Mouse (Mus musculus) midbrain, embryonic 12.5 days (tissue): ENCODE measurements at regions not wholly inside any gene's neighbourhood (a gene's known extent, or its start where the extent isn't known, plus 50 kb on each side); places are given as distances from the start of the nearest gene placed in this dataset.
A peak's percentile ranks its signal among the peaks of the same experiment; 100 is the strongest.
"Not testable (repeated sequence)": the region's sequence is repeated elsewhere in the genome, so short reads cannot be mapped to it uniquely, and the experiment has no call there.

Source experiments
- ATAC-seq: fragments of 200-750 bp; cut with Nextera tagmentation; 2 replicates; pipeline ENCODE4 v1.8.0; 2017; ENCODE audit warnings: low read depth, moderate TSS enrichment, moderate library complexity; ENCODE audit not compliant: low FRiP score
- H3K27ac ChIP-seq: fragments of 300-500 bp; sonication (generic); replicated peaks from 2 replicates; pipeline ENCODE4 v1.5.1; 2016; ENCODE audit warnings: mild to moderate bottlenecking
- H3K27me3 ChIP-seq: fragments of 300-500 bp; sonication (generic); 2 replicates; pipeline ENCODE4 v1.6.1; 2016; ENCODE audit warnings: mild to moderate bottlenecking
- H3K36me3 ChIP-seq: fragments of 300-500 bp; sonication (generic); 2 replicates; pipeline ENCODE4 v1.6.1; 2016
- H3K4me1 ChIP-seq: fragments of 300-500 bp; sonication (generic); 2 replicates; pipeline ENCODE4 v1.6.1; 2016
- H3K4me2 ChIP-seq: fragments of 300-500 bp; sonication (generic); replicated peaks from 2 replicates; pipeline ENCODE4 v1.6.1; 2016; ENCODE audit warnings: mild to moderate bottlenecking, moderate library complexity
- H3K4me3 ChIP-seq: fragments of 300-500 bp; sonication (generic); 2 replicates; pipeline ENCODE4 v1.5.1; 2016; ENCODE audit warnings: mild to moderate bottlenecking
- H3K9ac ChIP-seq: fragments of 300-500 bp; sonication (generic); replicated peaks from 2 replicates; pipeline ENCODE4 v1.6.1; 2016; ENCODE audit warnings: mild to moderate bottlenecking, moderate library complexity
- H3K9me3 ChIP-seq: fragments of 300-500 bp; sonication (generic); 2 replicates; pipeline ENCODE4 v1.6.1; 2016; ENCODE audit warnings: mild to moderate bottlenecking
- WGBS: fragments of 180-500 bp; shearing (Covaris S2); methylation state at CpG from one replicate; pipeline ENCODE4 v1.1.7; 2016; 5-methylcytosine and 5-hydroxymethylcytosine counted together

DNA sequence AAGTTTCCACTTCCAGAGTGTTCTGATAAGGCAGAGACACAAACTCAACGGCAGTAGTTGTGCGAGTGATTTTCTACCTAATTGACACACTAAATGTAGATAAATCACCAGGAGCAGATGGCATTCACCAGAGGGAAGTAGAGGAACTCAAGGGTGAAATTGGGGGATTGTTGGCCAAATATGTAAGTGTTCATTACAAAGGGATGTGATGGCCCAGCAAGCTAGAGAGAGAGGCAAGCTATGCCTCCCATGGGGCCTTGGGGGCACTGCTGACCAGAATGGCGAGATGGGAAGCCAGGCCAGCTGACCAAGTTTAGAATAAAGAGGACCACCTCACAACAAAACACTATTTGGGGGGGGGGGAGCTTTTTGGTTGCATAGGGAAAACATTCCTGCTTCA is 136.5 kb upstream of the Mocs1 start:
- 82% methylated on average over 3 of the region's 3 CpGs for WGBS
- ATAC-seq, result no peak
- H3K36me3 ChIP-seq, result no peaks in the 10 kb centered on the region
- no peak overlapping the region for H3K27ac ChIP-seq
- H3K27me3 ChIP-seq, result no peaks in the 10 kb centered on the region
- H3K4me1 ChIP-seq, result no peaks in the 10 kb centered on the region
- no peaks in the 10 kb centered on the region for H3K9me3 ChIP-seq
- no peak overlapping the region for H3K9ac ChIP-seq
- H3K4me3 ChIP-seq, result no peak overlapping the region
- H3K4me2 ChIP-seq, result no peak overlapping the region

DNA sequence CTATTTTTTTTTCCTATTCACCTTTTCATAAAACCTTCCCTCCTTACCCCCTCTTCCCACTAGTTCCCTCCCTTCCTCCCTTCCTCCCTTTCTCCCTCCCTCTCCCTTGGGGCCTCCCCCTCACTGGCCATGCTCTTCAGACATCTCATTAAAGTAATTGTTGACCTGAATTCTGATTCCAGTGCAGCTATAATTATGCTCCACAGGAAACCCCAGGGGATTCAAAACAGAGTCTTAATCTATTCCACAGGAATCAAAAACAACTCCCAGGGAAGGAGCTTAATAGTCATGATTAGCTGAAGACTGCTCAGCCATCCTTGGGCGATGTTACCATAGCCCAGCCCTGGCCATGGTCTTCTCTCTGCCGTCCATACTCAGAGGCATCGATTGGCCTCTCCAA is 123.7 kb upstream of the Mocs1 start:
- WGBS, result 72% methylated on average over 3 of the region's 3 CpGs
- Histone ChIP-seq H3K4me2 (no peak overlapping the region), H3K36me3 (no peaks in the 10 kb centered on the region)

DNA sequence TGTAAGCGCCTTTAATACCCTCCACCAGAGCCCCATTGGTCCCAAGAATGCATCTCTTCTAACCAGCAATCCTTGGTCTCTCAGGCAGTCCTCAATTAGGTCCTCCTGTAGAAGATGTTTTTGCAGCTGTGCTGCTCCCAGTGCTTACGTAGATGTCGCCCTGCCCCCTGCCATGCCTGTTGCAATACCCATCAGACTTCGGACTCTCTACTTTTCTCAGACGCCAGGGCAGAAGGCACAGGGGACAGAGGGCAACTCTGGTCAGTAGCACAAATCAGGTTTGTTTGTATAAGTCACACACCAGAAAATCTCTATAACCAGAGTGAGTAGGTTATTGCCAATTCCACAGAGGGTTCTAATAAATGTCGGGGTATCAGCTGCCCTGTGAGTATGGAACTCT is 123.0 kb upstream of the Mocs1 start:
- H3K4me2 ChIP-seq, result no peak overlapping the region
- peaks cover 4% of the 10 kb centered on the region; the same call in 1 of the 2 replicates for H3K4me1 ChIP-seq
- H3K9me3 ChIP-seq, result no peaks in the 10 kb centered on the region
- no peaks in the 10 kb centered on the region for H3K36me3 ChIP-seq
- WGBS, result 83% methylated on average over 6 of the region's 6 CpGs
- H3K27me3 ChIP-seq, result no peaks in the 10 kb centered on the region
- H3K27ac ChIP-seq, result no peak overlapping the region
- H3K9ac ChIP-seq, result no peak overlapping the region
- ATAC-seq, result no peak
- no peak overlapping the region for H3K4me3 ChIP-seq

More for the DNA sequence above, 123.7 kb upstream of the Mocs1 start:
- Histone ChIP-seq H3K9ac (no peak overlapping the region), H3K27ac (no peak overlapping the region), H3K9me3 (no peaks in the 10 kb centered on the region), H3K27me3 (no peaks in the 10 kb centered on the region), H3K4me3 (no peak overlapping the region), H3K4me1 (peaks cover 4% of the 10 kb centered on the region; the same call in 1 of the 2 replicates)
- ATAC-seq, result peak; percentile 28; the same call in 1 of the 2 replicates

DNA sequence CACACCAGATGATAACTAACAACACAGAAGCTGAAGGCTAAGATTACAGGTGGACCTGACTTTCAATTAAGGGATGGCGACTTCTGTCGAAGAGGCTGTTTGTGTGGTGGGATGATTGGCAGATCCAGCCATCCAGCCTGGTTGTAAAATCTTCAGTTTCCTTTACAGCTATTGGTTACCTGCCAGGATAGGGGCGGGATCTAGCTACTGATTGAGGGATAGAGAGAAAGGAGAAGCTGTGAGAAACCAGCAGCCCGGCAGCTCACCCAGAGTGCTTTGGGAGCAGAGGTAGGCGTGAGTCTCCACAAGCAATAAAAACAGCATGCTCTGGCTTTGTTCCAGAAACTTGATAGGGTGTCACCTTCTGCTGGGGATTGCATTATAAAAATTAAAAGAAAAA is 119.1 kb upstream of the Mocs1 start:
- peak; percentile 89 for ATAC-seq
- Histone ChIP-seq H3K9me3 (no peaks in the 10 kb centered on the region), H3K4me3 (no peak overlapping the region), H3K4me2 (peak overlapping the region; percentile 27; the same call in 1 of the 2 replicates), H3K9ac (no peak overlapping the region), H3K27ac (no peak overlapping the region), H3K36me3 (no peaks in the 10 kb centered on the region), H3K27me3 (no peaks in the 10 kb centered on the region), H3K4me1 (no peaks in the 10 kb centered on the region)
- 33% methylated on average over 5 of the region's 5 CpGs for WGBS

DNA sequence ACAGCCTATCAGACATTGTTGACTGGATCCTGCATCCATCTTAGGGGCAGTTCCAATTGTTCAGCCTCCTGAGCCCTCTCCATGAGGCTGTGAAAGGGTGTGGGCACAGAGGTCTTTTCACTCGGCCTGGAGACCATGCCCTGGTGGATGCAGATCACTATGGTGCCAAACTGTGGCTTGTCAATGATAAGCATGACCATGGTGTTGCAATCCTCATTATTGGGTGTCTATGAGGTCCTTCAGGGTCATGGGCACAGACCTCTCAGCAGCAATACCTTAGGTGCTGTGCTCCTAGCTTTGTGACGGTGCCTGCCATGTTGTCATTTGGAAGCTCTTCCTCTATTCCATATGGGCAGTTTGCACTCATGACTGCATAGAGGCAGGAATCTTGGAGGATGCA is 114.0 kb upstream of the Mocs1 start:
- Histone ChIP-seq H3K9ac (no peak overlapping the region), H3K4me1 (no peaks in the 10 kb centered on the region), H3K4me3 (no peak overlapping the region), H3K4me2 (no peak overlapping the region), H3K9me3 (no peaks in the 10 kb centered on the region), H3K27me3 (no peaks in the 10 kb centered on the region), H3K36me3 (no peaks in the 10 kb centered on the region), H3K27ac (no peak overlapping the region)
- WGBS, result 89% methylated on average over 2 of the region's 2 CpGs
- no peak for ATAC-seq

DNA sequence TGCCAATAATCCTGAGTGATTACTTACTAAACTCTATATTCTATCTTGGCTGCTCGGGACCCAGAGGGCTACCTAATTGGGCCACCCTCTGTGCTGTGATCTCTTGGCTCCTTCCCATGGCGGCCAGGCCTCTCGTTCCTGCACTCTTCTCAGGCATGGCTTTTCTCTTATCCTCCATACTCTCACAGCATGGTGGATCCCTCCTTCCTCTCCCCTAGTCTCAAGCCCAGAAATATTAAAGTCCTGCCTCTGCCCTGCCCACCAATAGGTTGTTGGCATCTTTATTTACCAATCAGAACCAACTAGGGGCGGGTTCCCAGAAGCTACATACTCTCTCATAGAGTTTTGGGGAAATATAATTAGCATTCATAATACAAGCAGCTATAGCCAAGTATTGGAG is 100.6 kb upstream of the Mocs1 start:
- no peak for ATAC-seq
- Histone ChIP-seq H3K36me3 (no peaks in the 10 kb centered on the region), H3K4me2 (no peak overlapping the region), H3K27me3 (no peaks in the 10 kb centered on the region), H3K9ac (no peak overlapping the region), H3K27ac (no peak overlapping the region), H3K4me3 (no peak overlapping the region), H3K9me3 (no peaks in the 10 kb centered on the region), H3K4me1 (no peaks in the 10 kb centered on the region)
- WGBS, result 47% methylated on average over 4 of the region's 4 CpGs

DNA sequence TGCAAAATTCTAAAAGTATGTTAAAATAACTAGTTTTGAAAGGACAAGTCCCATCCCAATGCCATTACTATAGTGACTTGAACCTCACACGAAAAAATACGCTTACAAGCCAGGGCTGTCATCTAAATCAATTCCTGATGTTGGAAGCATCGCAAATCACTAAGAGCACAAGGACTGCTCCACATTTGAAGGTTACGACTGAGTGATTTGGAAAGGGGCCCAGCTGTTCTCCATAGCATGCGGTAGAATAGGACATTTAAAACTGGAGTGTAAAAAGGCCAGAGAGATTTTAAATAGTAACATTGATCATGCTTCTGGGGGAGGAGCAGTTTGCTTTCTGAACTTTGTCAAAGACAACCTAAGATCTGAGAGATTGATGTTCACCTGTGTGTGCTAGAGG is 92.8 kb upstream of the Mocs1 start:
- 90% methylated on average over 5 of the region's 5 CpGs for WGBS
- Histone ChIP-seq H3K36me3 (no peaks in the 10 kb centered on the region), H3K27me3 (no peaks in the 10 kb centered on the region), H3K9me3 (no peaks in the 10 kb centered on the region), H3K4me2 (no peak overlapping the region), H3K9ac (no peak overlapping the region), H3K4me1 (no peaks in the 10 kb centered on the region), H3K27ac (no peak overlapping the region), H3K4me3 (no peak overlapping the region)
- no peak for ATAC-seq

DNA sequence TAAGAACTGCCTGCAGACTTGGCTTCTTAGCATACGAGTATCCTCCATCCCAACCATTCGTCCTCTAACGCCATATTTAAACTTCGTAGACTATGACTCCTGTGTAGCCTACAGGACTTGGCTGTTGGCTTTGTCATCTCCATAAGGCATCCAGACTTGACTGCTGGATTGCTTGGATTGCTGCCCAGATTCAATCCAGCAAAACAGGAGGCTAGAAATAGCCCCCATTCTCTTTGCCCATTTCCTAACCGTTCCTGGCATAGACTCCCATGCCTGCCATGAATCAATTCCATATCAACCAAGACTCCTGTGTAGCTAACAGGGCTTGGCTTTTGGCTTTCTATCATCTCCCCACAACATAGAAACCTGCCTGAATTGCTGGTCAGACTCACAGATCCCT is 90.3 kb upstream of the Mocs1 start:
- H3K9ac ChIP-seq, result no peak overlapping the region
- H3K27me3 ChIP-seq, result no peaks in the 10 kb centered on the region
- no peak overlapping the region for H3K27ac ChIP-seq
- no peak overlapping the region for H3K4me2 ChIP-seq
- no peak overlapping the region for H3K4me3 ChIP-seq
- no peaks in the 10 kb centered on the region for H3K4me1 ChIP-seq
- H3K9me3 ChIP-seq, result no peaks in the 10 kb centered on the region
- ATAC-seq, result no peak
- H3K36me3 ChIP-seq, result no peaks in the 10 kb centered on the region
- 97% methylated on average over 5 of the region's 5 CpGs for WGBS

DNA sequence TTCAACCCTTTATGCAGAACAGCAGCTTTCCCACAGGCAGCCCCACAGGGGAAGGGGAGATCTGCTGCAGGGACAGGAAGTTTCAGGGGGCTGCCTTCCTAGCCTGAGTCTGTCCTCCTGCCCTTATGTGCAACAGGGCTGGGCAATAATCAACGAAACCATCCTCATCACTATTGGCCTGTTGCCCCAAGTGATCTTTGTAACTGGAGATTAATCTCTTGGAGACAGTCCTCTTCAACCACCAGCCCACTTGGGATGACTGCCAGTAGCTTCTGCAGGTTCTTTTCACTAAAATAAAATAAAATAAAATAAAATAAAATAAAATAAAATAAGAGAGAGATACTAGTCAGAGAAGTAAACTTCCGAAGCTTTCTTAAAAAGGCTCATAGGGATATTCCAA is 85.5 kb upstream of the Mocs1 start:
- no peak for ATAC-seq
- Histone ChIP-seq H3K4me1 (no peaks in the 10 kb centered on the region), H3K9me3 (no peaks in the 10 kb centered on the region), H3K9ac (no peak overlapping the region), H3K36me3 (no peaks in the 10 kb centered on the region), H3K27me3 (no peaks in the 10 kb centered on the region), H3K4me3 (no peak overlapping the region), H3K4me2 (no peak overlapping the region), H3K27ac (no peak overlapping the region)
- 85% methylated on average over 2 of the region's 2 CpGs for WGBS

DNA sequence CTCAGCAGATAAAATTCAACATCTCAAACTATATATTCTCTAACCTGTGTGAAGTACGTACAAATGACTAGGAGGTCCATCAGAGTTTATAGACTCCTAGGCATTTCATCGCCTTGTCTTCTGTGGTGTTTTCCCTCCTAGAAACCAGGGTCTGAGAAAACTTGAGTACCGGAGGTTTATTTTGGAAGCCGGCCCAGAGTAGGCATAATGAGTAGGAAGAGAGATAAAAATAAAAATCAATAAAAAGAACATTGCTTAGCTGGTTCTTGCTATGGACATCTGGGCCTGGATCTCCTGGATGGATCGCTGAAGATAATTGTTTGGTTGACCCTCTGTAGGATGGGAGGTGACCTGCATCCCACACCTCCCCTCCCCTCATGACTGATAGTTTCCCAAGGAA is 81.5 kb upstream of the Mocs1 start:
- WGBS, result 90% methylated on average over 5 of the region's 5 CpGs
- Histone ChIP-seq H3K27ac (no peak overlapping the region), H3K9me3 (no peaks in the 10 kb centered on the region), H3K4me2 (no peak overlapping the region), H3K4me3 (no peak overlapping the region), H3K27me3 (no peaks in the 10 kb centered on the region), H3K9ac (no peak overlapping the region), H3K4me1 (no peaks in the 10 kb centered on the region), H3K36me3 (no peaks in the 10 kb centered on the region)
- ATAC-seq, result no peak

DNA sequence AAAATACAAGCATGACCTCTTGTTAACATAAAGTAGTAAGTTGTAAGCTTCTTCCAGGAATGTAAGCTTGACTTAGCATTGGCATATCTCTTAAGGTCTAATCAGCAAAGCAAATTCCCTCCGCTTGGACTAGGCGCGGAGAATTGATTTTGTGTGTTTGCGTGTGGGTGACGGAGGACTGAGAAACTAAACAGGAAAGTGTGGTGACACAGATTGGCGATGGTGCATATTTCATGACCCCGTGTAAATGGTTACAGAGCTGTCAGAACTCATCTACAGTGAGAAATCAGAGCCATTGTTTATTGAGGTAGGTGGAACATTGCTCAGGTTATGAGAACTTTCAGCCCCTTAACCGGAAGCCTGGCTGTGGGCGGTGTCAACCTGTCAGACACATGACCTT is 78.8 kb upstream of the Mocs1 start:
- Histone ChIP-seq H3K9ac (no peak overlapping the region), H3K9me3 (no peaks in the 10 kb centered on the region), H3K4me2 (no peak overlapping the region), H3K27me3 (no peaks in the 10 kb centered on the region), H3K27ac (no peak overlapping the region), H3K4me1 (no peaks in the 10 kb centered on the region), H3K4me3 (no peak overlapping the region), H3K36me3 (no peaks in the 10 kb centered on the region)
- no peak for ATAC-seq
- WGBS, result 79% methylated on average over 9 of the region's 9 CpGs

DNA sequence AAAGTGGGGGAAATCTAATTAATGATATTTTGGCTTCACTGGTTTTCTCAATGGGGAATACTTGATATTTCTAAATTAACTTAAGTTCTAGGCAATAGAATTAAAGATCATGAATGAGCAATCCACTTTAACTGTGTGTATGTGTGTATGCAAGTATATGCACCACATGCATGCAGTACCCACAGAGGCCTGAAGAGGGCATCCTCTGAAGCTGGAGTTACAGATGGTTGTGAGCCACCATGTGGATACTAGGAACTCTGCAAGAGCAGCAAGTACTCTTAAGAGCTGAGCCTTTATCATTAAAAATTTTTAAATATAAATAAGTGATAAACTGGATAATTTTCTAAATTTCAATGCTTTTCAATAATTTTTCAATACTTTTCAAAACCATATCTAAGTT is 69.0 kb upstream of the Mocs1 start:
- no peak overlapping the region for H3K4me3 ChIP-seq
- H3K36me3 ChIP-seq, result no peaks in the 10 kb centered on the region
- no peak overlapping the region for H3K27ac ChIP-seq
- no peak overlapping the region for H3K4me2 ChIP-seq
- H3K9me3 ChIP-seq, result 0 out of 2 replicates have a peak, but pooled peaks cover 3% of the 10 kb centered on the region
- no peak overlapping the region for H3K9ac ChIP-seq
- no peaks in the 10 kb centered on the region for H3K27me3 ChIP-seq
- no peak for ATAC-seq
- H3K4me1 ChIP-seq, result no peaks in the 10 kb centered on the region

DNA sequence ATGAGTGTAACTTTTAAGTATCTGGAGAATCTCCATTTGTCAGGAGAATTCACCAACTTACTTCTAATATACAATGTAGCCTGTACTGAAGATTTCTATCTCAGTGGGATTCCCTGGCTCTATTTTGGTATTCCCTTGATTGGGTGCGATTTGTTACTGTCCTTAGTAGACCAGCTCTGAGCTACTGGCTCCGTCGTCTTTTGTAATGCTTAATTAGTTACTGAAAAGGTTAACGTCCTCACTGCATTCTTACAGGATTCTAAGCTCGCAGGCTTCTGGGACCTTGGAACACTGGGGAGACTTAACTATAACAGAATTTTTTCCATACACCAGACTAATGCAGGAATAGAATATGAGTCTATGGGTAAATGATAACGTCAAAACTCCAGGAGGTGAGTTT is 67.9 kb upstream of the Mocs1 start:
- not testable (repeated sequence) for H3K9ac ChIP-seq, H3K4me3 ChIP-seq, H3K4me1 ChIP-seq, ATAC-seq, H3K4me2 ChIP-seq, H3K9me3 ChIP-seq, H3K36me3 ChIP-seq, H3K27me3 ChIP-seq, H3K27ac ChIP-seq
- WGBS, result 24% methylated on average over 6 of the region's 6 CpGs
